Mouse (Mus musculus): ENCODE results near the gene Slc44a2.

The Slc44a2 gene

DNA sequence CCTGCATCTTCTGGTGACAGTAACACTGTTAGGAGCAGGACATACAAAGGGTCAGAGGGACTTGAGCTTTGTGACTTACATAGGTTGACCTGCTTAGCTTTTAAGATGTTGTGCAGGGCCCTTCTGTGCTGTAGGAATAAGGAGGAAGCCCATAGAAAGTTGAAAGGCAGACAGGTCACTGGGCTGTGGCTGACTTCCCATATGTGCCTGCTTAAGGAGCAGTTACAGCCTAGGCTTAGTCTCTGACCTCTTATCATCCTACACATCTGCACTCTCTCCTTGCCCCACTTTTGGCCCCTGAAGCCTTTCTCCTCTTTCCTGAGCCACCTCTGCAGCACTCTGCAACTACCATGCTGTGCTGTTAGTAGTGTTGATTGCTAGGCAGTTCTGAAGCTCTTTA lies 63.5 kb downstream of the Slc44a2 start:
- no peak for DNase-seq

DNA sequence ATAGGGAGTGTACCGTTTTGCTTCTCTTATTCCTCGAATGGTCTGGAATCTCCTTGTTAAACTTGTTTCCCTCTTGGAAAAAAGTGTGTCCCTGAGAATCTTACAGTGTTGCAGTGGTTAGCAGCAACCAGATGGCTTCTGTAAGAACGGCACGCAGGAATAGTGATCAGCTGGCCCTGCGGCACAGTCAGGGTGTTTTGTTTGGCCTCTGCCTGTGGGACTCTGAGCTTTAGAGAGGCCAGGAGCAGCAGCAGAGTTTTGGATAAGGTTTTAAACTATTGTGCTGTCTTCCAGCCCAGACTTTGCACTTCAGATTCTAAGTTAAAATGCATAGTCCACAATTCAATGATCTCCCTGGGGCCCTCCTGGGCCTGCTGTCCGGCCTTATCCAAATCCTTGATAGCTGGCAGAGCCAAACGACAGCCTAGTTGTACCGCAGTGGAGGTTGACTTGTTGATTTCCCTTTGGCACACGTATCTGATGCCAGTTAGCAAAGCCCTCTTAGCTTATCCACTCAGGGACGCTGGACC lies 72.2 kb downstream of the Slc44a2 start:
- DNase-seq: no peak

DNA sequence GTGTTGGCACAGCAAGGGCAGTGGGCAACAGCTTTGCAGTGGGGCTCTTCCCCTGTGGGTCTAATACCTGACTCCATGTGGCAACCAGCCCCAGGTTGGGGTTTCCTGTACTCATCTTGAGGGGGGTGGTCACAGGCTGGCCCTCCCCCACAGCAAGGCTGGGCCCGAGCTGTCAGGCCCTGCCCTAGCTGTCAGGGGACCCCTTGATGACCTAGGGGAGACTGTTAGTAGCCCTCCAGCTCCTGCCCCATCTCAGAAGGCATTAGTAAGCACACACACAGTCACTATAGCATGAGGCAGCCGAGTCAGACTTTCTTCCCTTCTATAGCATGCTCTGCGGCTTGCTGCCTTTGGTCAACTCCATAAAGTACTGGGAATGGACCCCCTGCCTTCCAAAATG lies 75.2 kb downstream of the Slc44a2 start:
- no peak for DNase-seq

DNA sequence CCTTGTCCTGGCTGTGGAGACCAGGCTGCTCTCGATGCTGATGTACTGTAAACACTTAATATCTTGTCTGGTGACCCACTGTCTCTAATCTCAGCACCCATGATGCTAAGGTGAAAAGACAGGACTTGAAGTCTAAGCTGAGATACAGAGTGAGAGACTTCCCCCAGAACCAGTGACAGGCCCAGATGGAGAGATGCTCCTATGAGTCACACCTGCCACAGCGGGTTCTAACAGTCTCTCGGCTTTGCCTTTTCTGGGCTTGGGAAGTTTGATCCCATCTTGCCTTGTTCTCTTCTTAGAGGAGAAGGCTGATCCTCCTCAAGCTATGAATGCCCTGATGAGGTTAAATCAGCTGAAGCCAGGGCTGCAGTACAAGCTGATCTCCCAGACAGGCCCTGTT lies 76.7 kb downstream of the Slc44a2 start:
- no peak for DNase-seq

DNA sequence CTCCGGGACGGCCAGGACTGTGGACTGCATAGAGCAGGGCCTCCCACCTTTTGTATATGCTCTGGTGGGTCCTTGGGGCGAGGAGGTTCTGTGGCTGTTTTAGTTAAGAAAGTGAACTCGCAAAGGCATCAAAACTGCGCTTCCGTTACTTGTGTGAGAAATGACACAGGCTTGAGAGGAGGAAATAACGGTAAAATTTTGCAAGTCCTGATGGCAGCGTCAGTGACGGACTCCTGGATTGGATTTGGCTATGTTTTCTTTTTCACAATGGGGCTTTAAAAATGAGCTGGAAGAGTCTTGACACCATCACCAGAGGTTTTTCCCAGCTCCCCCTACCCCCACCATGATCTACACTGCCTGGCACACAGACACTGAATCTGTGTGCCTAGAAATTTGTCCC lies 80.5 kb downstream of the Slc44a2 start:
- no peak for DNase-seq

DNA sequence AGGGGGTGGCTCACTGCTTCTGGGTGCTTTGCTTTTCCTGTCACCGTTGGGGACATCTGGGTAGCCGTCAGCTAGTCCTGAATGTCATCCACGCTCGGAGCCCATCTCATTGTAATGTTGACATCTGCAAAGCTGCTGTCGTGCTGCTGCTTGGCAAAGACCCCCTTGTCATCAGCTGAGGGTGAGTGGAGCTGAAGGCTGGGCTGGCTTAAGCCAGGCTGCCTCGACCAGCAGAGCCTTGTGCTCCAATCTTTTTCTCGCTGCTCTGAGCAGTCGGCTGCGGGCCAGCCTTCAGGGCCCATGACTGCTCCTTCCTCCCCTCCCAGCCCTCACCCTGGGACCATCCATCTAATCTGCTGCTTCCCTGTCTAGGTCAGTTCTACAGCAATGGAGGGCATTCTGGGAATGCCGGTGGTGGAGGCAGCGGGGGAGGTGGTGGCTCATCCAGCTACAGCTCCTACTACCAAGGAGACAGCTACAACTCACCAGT lies 82.3 kb downstream of the Slc44a2 start:
- DNase-seq: no peak

DNA sequence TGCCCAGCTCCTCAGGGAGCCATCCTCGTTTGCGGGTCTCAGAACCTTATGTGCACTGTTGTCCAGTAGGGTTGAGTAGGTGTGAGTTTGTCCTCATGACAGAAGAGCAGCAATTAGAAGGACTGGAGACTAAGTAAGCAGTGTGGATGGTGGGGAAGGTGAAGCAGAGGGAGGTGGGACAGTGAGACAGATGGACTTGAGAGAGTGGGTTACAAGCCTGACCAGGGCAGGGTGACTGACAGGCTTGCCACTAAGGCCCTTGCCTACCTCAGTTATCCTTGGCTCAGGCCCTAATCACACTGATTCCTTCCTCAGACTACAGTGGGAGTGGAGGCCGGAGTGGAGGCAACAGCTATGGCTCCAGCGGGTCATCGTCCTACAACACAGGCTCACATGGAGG lies 83.2 kb downstream of the Slc44a2 start:
- DNase-seq: no peak
